Mouse (Mus musculus) hindbrain, embryonic 11.5 days (tissue): Measurements from ENCODE around the gene Ppp1r9a. TPM values are rescaled to one million over a fixed set of nuclear protein-coding genes. Genes with fewer than 3 reads are reported as not detected.

Experiments
- ATAC-seq: fragments of 200-750 bp; cut with Nextera tagmentation; 2 replicates; pipeline ENCODE4 v1.8.0; 2017; ENCODE audit warnings: mild to moderate bottlenecking, moderate TSS enrichment, moderate library complexity; ENCODE audit not compliant: low FRiP score
- DNase-seq: peaks from one replicate; pipeline ENCODE4 v3.0.0-alpha.2; 2015; ENCODE audit warnings: low spot score
- H3K27ac ChIP-seq: fragments of 300-500 bp; sonication (generic); 2 replicates; pipeline ENCODE4 v1.5.1; 2014; ENCODE audit warnings: mild to moderate bottlenecking, low read depth, low read length
- H3K27me3 ChIP-seq: fragments of 300-500 bp; sonication (generic); 2 replicates; pipeline ENCODE4 v1.6.1; 2014; ENCODE audit warnings: mild to moderate bottlenecking, low read length, moderate library complexity, mixed read lengths; ENCODE audit not compliant: control insufficient read depth, insufficient read depth
- H3K36me3 ChIP-seq: fragments of 300-500 bp; sonication (generic); 2 replicates; pipeline ENCODE4 v1.6.1; 2014; ENCODE audit warnings: mild to moderate bottlenecking, low read length, moderate library complexity, mixed read lengths; ENCODE audit not compliant: control insufficient read depth, insufficient read depth
- H3K4me1 ChIP-seq: fragments of 300-500 bp; sonication (generic); replicated peaks from 2 replicates; pipeline ENCODE4 v1.6.1; 2014; ENCODE audit warnings: low read length, mixed read lengths; ENCODE audit not compliant: control insufficient read depth, insufficient read depth
- H3K4me2 ChIP-seq: fragments of 300-500 bp; sonication (generic); replicated peaks from 2 replicates; pipeline ENCODE4 v1.6.1; 2014; ENCODE audit warnings: mild to moderate bottlenecking, low read depth, low read length
- H3K4me3 ChIP-seq: fragments of 300-500 bp; sonication (generic); 2 replicates; pipeline ENCODE4 v1.5.1; 2014; ENCODE audit warnings: low read depth, low read length
- H3K9ac ChIP-seq: fragments of 300-500 bp; sonication (generic); 2 replicates; pipeline ENCODE4 v1.6.1; 2014; ENCODE audit warnings: low read depth, low read length
- H3K9me3 ChIP-seq: fragments of 300-500 bp; sonication (generic); 2 replicates; pipeline ENCODE4 v1.6.1; 2016; ENCODE audit warnings: low read length; ENCODE audit not compliant: control insufficient read depth
- WGBS: fragments of 180-500 bp; shearing (Covaris S2); extraction: QIAGEN DNeasy Blood & Tissue Kit; methylation state at CpG from one replicate; pipeline ENCODE4 v1.1.7; 2014; 5-methylcytosine and 5-hydroxymethylcytosine counted together
- polyA plus RNA-seq: library from polyadenylated mRNA; unstranded; fragments of >200 nt; fragmentation: Nextera tagmentation; extraction: Ambion mirVana; gene quantifications from 2 replicates; pipeline ENCODE4 v1.2.1, GENCODE M21; 2014

Ppp1r9a gene
- polyA plus RNA-seq, 1 experiment from 2014 or later, result 33.9 TPM

DNA sequence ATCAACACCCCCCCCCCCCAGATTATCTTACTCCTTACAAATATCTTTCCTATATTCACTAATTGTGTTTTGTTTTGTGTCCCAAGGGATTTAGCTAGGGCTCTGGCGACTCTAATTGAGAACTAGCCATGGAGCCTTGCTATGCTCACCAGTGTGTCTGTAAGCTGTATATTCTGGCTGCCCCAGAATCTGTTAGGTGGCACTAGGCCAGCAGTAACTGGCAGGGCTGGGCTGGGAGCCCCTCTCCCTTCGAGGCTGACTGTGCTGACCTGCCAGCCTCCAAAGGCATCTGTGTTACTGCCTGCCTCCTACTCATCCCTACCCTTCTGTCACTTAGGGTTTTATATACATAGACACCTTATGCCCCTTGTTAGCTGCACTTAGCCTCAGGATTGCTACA is 200.0 kb downstream of the Ppp1r9a start:
- Histone ChIP-seq H3K4me1 (no peaks in the 10 kb centered on the region), H3K27me3 (no peaks in the 10 kb centered on the region), H3K27ac (no peak overlapping the region), H3K4me2 (no peak overlapping the region), H3K36me3 (no peaks in the 10 kb centered on the region), H3K9ac (no peak overlapping the region), H3K9me3 (no peaks in the 10 kb centered on the region), H3K4me3 (no peak overlapping the region)
- ATAC-seq (no peak), DNase-seq (no peak)
- WGBS, result 48% methylated on average over 2 of the region's 2 CpGs

DNA sequence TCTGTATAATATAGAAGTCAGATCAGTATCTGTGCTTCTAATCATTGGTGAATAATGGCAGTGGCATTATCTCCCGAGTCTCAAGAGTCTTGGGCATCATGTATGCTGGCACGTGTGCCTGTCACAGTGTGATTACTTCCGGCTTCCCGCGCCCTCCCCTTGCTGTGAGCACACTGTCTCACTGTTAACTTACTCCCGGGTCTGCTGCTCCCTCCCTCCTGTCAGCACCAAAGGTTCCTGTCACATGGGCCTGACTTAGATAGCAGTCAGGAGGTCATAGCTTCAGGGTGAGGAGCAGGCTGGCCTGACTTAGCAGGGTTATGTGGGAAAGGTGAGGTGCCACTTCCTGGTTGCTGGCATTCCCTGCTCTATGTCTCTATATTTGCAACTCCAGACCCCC is 201.1 kb downstream of the Ppp1r9a start:
- H3K4me3 ChIP-seq, result no peak overlapping the region
- H3K36me3 ChIP-seq, result no peaks in the 10 kb centered on the region
- no peak overlapping the region for H3K4me2 ChIP-seq
- H3K27ac ChIP-seq, result no peak overlapping the region
- 38% methylated on average over 6 of the region's 6 CpGs for WGBS
- ATAC-seq (no peak), DNase-seq (no peak)
- H3K9ac ChIP-seq, result no peak overlapping the region
- no peaks in the 10 kb centered on the region for H3K9me3 ChIP-seq
- H3K27me3 ChIP-seq, result no peaks in the 10 kb centered on the region
- H3K4me1 ChIP-seq, result no peaks in the 10 kb centered on the region

DNA sequence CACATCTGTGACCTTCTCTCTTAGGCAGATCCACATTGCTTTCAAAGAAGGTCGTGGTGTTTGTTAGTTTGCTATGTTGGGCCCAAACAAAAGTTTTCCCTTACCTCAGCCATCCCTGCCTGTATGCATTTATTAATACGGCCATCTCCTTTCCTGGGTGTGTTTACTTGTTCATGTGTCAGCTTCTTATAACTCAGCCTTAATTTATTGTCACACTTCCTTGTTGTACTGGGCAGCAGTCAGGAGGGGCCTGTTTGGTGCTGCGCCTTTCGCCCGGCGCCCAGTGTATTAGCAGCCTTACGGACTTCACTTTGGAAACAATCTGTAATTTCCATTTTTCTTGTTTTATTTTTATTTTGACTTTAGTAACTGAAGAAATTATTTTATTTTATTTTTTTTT is 201.5 kb downstream of the Ppp1r9a start:
- no peaks in the 10 kb centered on the region for H3K27me3 ChIP-seq
- H3K27ac ChIP-seq, result no peak overlapping the region
- WGBS, result 88% methylated on average over 7 of the region's 7 CpGs
- no peak overlapping the region for H3K9ac ChIP-seq
- DNase-seq, result no peak
- no peaks in the 10 kb centered on the region for H3K4me1 ChIP-seq
- H3K36me3 ChIP-seq, result no peaks in the 10 kb centered on the region
- no peak overlapping the region for H3K4me2 ChIP-seq
- no peak overlapping the region for H3K4me3 ChIP-seq
- H3K9me3 ChIP-seq, result no peaks in the 10 kb centered on the region
- no peak for ATAC-seq

DNA sequence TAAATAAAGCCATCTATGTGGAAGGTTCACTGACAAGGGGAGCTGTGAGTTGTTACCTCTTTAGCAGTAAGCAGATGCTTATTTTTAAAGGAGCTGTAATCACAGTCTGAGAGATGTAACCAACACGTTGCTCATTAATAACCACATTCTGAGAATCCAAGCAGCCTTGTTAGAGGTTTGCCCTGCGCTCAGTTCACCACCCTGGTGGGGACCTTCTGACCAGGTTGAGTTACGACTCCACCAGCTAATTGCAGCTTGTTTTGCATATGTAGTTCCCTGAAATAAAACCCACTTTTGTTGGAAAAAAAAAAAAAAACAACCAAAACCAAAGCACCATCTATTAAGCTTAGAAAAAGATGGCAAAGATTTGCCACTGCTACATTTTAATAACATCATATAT is 205.8 kb downstream of the Ppp1r9a start:
- H3K4me1 ChIP-seq, result no peaks in the 10 kb centered on the region; the same call in 1 of the 2 replicates
- 50% methylated on average over 3 of the region's 3 CpGs for WGBS
- ATAC-seq, result no peak
- H3K36me3 ChIP-seq, result no peaks in the 10 kb centered on the region
- H3K4me2 ChIP-seq, result no peak overlapping the region
- no peaks in the 10 kb centered on the region for H3K9me3 ChIP-seq
- H3K9ac ChIP-seq, result no peak overlapping the region
- H3K27me3 ChIP-seq, result no peaks in the 10 kb centered on the region
- H3K27ac ChIP-seq, result no peak overlapping the region
- H3K4me3 ChIP-seq, result no peak overlapping the region
- DNase-seq, result no peak

DNA sequence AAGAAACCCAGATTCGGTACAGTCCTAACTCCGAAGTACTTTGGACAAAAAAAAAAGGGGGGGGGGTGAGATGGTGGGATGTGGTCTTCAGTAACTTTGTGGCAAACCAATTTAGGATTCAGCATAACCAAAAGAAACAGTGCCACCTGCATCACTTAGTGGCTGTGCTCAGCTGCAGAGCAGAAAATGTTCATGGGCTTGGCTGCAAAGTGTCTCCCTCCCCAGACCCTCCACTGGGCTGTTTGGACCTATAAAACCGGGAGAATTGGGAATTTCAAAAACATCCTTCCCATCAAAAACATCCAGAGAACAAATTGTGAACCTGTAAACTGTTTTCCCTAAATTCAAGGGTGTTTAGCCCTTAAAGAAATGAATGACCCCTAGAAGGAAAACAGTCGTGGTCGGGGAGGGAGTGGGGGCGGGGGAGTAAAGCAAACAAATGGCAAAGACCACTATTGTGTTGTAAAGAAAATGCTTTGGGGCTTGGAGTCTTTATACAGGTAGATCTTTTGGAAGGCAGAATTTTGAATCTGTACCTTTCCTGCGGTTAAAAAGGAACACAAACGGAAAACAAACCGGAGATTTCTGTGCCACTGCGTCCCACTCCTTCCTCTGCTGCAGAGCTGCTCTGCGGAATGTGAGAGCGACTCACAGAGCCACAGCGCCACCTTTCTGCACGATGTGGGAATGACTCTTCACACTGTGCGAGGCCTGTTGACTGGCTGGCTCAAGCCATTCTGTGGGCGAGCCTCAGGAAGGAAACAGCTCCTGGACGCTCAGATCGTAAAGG is 207.4 kb downstream of the Ppp1r9a start:
- peak overlapping the region; percentile 1; the same call in 1 of the 2 replicates for H3K9ac ChIP-seq
- 8% methylated on average over 18 of the region's 18 CpGs for WGBS
- H3K4me3 ChIP-seq, result peak overlapping the region; percentile 10; the same call in 1 of the 2 replicates
- no peaks in the 10 kb centered on the region for H3K36me3 ChIP-seq
- peak overlapping the region; percentile 21 for H3K4me2 ChIP-seq
- no peaks in the 10 kb centered on the region for H3K27me3 ChIP-seq
- no peak overlapping the region for H3K27ac ChIP-seq
- peak; percentile 93 for DNase-seq
- no peaks in the 10 kb centered on the region for H3K9me3 ChIP-seq
- no peaks in the 10 kb centered on the region; the same call in 1 of the 2 replicates for H3K4me1 ChIP-seq
- peak; percentile 96 for ATAC-seq

DNA sequence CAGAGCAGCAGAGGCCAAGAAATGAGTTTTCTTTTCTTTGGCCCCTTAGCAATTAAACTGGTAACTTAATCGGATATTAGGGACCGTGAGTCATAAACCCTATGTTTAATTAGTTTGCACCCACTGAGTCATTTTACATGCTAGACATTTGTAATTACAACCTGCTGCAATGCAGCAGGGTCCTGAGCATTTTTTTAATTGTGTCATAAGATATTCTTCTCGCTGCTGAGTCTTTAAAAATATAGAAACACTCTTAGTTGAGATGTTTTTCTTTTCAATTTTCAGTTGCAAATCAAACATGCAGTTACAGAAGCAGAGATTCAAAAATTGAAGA is 208.0 kb downstream of the Ppp1r9a start:
- no peak overlapping the region for H3K4me2 ChIP-seq
- H3K27me3 ChIP-seq, result no peaks in the 10 kb centered on the region
- no peaks in the 10 kb centered on the region; the same call in 1 of the 2 replicates for H3K4me1 ChIP-seq
- no peak overlapping the region for H3K27ac ChIP-seq
- no peaks in the 10 kb centered on the region for H3K9me3 ChIP-seq
- no peak overlapping the region for H3K4me3 ChIP-seq
- H3K9ac ChIP-seq, result no peak overlapping the region
- no peaks in the 10 kb centered on the region for H3K36me3 ChIP-seq
- DNase-seq, result no peak
- no peak for ATAC-seq
- WGBS, result 24% methylated on average over 3 of the region's 3 CpGs

DNA sequence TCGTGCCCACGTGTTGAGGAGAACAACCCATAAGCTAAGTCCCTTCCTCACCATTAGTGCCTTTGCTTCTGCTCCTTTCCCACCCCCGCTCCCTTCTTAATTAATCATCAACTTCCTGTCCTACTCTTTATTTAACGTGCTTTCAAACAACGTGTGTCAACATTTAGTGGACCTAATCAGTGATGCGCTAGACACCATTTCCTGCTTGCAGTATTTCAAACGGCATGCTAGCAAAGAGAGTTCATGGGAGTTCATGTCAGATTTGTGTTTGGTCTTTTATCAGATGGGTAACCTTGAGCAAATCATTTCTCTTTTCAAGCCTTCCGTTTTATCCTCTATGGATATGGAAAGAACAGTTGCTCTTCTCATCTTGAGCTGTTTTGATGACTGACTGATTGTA is 210.4 kb downstream of the Ppp1r9a start:
- ATAC-seq (no peak), DNase-seq (no peak)
- WGBS, result 52% methylated on average over 8 of the region's 8 CpGs
- Histone ChIP-seq H3K9ac (no peak overlapping the region), H3K27me3 (no peaks in the 10 kb centered on the region), H3K4me2 (no peak overlapping the region), H3K4me3 (no peak overlapping the region), H3K36me3 (no peaks in the 10 kb centered on the region), H3K4me1 (no peaks in the 10 kb centered on the region; the same call in 1 of the 2 replicates), H3K27ac (no peak overlapping the region), H3K9me3 (no peaks in the 10 kb centered on the region)

DNA sequence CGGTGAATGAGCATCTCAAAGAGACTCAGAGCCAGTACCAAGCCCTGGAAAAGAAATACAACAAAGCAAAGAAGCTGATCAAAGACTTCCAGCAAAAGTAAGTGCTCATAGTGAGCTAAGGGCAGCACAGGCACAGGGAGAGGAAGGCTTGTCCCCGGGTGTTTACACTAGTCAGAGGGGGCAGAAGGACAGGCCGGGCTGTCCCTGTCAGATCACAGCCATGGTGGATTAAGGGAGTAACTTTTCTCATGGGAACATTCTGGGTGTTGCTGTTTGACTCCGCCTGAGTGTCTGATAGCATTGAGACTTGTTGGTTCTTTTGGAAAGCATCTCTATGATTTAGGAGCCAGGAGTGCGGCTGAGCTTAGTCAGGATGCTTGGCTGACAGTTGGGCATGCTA is 211.0 kb downstream of the Ppp1r9a start:
- DNase-seq (no peak), ATAC-seq (no peak)
- Histone ChIP-seq H3K9me3 (no peaks in the 10 kb centered on the region), H3K9ac (no peak overlapping the region), H3K4me2 (no peak overlapping the region), H3K27ac (no peak overlapping the region), H3K27me3 (no peaks in the 10 kb centered on the region), H3K4me1 (no peaks in the 10 kb centered on the region; the same call in 1 of the 2 replicates), H3K36me3 (no peaks in the 10 kb centered on the region), H3K4me3 (no peak overlapping the region)
- WGBS, result 65% methylated on average over 5 of the region's 5 CpGs

DNA sequence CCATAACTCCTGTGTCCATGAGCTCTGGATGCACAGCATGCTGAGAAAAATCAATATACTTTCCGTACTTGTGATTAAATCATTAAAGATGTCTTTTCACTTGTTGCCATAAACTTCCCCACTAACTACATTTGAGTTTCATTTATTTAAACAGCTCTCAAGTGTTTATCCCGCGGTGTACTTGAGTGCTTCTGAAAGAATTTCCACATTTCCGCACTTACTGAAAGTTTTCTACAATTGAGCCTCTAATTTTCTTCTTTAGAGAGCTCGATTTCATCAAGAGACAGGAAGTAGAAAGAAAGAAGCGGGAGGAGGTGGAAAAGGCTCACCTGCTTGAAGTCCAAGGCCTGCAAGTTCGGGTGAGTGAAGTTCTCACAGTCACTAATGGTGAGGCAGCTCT is 212.1 kb downstream of the Ppp1r9a start:
- 91% methylated on average over 7 of the region's 7 CpGs for WGBS
- H3K9ac ChIP-seq, result no peak overlapping the region
- H3K27me3 ChIP-seq, result no peaks in the 10 kb centered on the region
- H3K36me3 ChIP-seq, result no peaks in the 10 kb centered on the region
- no peak overlapping the region for H3K27ac ChIP-seq
- no peaks in the 10 kb centered on the region; the same call in 1 of the 2 replicates for H3K4me1 ChIP-seq
- DNase-seq, result no peak
- no peak overlapping the region for H3K4me2 ChIP-seq
- no peak for ATAC-seq
- H3K9me3 ChIP-seq, result no peaks in the 10 kb centered on the region
- no peak overlapping the region for H3K4me3 ChIP-seq
